Mouse (Mus musculus): ENCODE measurements around the gene Cry2. TPM values are rescaled to one million over a fixed set of nuclear protein-coding genes. Genes with fewer than 3 reads are reported as not detected.

Gene Cry2
- polyA plus RNA-seq, 1 experiment from 2014 or later, result 22.1 TPM

DNA sequence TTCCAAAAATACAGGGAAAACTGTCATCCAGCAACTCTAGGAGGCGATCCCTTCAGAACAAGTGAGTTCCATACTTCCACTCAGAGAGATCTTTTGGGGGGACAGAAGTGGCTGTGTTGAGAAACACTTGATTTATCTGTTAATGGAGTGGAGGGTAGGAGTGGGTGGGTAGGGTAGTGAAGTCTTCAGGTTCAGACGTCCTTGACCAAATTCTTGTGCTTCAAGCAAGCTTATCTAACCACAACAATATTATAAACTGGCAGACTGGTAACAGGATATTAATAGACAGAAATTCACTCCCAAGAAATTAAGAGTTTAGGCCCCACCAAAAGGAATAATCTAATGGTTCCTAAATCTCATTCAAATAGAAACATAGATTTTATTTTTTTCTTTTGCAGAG is 3.8 kb downstream of the Cry2 start:
- Histone ChIP-seq H3K4me3 (ENCODE audit: low read depth, low read length) (no peak overlapping the region), H3K9ac (ENCODE audit: low read depth, low read length) (no peak overlapping the region), H3K4me2 (replicated peaks; ENCODE audit: low read depth, low read length) (no peak overlapping the region), H3K36me3 (ENCODE audit: control insufficient read depth, insufficient read depth, low read length) (no peaks in the 10 kb centered on the region), H3K27ac (ENCODE audit: low read depth, low read length) (no peak overlapping the region), H3K9me3 (ENCODE audit: control insufficient read depth, low read length) (no peaks in the 10 kb centered on the region), H3K27me3 (ENCODE audit: control insufficient read depth, insufficient read depth, low read length) (no peaks in the 10 kb centered on the region), H3K4me1 (replicated peaks; ENCODE audit: control insufficient read depth, insufficient read depth, low read length) (peaks cover 14% of the 10 kb centered on the region)
- DNase-seq (ENCODE audit: low spot score), result no peak
- no peak for ATAC-seq (ENCODE audit: low FRiP score)
- 77% methylated on average over 2 of the region's 2 CpGs for WGBS

DNA sequence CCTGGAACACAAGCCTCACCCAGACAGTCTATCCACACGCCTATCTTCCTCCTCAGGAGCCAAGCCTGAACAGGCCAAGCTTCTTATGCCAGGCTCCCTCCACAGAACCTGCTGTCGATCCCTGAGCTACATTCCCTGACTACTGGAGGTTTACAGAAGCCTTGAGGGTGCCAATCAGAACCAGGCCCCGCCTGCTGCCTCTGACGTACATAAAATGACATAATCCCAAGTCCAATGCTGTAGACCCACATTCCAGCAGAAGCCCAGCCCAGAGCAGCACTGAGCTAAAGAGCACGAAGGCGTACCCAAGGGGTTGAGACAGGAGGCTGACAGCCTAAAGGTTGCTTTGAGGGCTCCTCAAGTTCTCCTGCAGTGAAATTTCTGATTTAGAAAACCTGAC is 6.0 kb downstream of the Cry2 start:
- H3K9ac ChIP-seq (ENCODE audit: low read depth, low read length), result no peak overlapping the region
- no peaks in the 10 kb centered on the region for H3K27me3 ChIP-seq (ENCODE audit: control insufficient read depth, insufficient read depth, low read length)
- peaks cover 25% of the 10 kb centered on the region for H3K4me1 ChIP-seq (replicated peaks; ENCODE audit: control insufficient read depth, insufficient read depth, low read length)
- no peak overlapping the region for H3K4me3 ChIP-seq (ENCODE audit: low read depth, low read length)
- DNase-seq (ENCODE audit: low spot score) (no peak), ATAC-seq (ENCODE audit: low FRiP score) (no peak)
- H3K4me2 ChIP-seq (replicated peaks; ENCODE audit: low read depth, low read length), result no peak overlapping the region
- no peaks in the 10 kb centered on the region for H3K36me3 ChIP-seq (ENCODE audit: control insufficient read depth, insufficient read depth, low read length)
- H3K27ac ChIP-seq (ENCODE audit: low read depth, low read length), result no peak overlapping the region
- 74% methylated on average over 6 of the region's 6 CpGs for WGBS
- no peaks in the 10 kb centered on the region for H3K9me3 ChIP-seq (ENCODE audit: control insufficient read depth, low read length)

DNA sequence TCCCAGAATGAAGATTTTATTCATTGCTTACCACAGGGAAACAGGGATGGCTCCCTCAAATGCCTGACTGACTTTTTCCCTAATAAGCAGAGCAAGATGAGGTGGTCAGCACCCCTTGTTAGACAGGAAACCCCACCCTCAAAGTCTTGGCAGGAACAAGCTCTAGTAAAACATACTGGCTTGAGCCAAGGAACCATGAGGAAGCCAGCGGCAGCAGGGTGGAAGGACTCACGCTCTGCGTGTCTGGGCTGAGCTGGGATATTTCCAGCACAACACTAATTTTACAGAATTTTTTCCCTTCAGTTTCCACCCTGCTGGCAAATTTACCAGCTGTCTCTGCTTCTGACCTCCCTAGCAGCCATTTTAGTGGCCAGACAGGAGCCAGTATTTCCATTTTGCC is 7.4 kb downstream of the Cry2 start:
- no peak overlapping the region for H3K4me3 ChIP-seq (ENCODE audit: low read depth, low read length)
- H3K36me3 ChIP-seq (ENCODE audit: control insufficient read depth, insufficient read depth, low read length), result no peaks in the 10 kb centered on the region
- H3K27me3 ChIP-seq (ENCODE audit: control insufficient read depth, insufficient read depth, low read length), result no peaks in the 10 kb centered on the region
- H3K4me1 ChIP-seq (replicated peaks; ENCODE audit: control insufficient read depth, insufficient read depth, low read length), result peaks cover 18% of the 10 kb centered on the region
- DNase-seq (ENCODE audit: low spot score) (no peak), ATAC-seq (ENCODE audit: low FRiP score) (no peak)
- 0 out of 2 replicates have a peak overlapping the region, but pooled peaks have one; percentile 7 for H3K9ac ChIP-seq (ENCODE audit: low read depth, low read length)
- H3K9me3 ChIP-seq (ENCODE audit: control insufficient read depth, low read length), result no peaks in the 10 kb centered on the region
- H3K27ac ChIP-seq (ENCODE audit: low read depth, low read length), result no peak overlapping the region
- 95% methylated on average over 3 of the region's 3 CpGs for WGBS
- no peak overlapping the region for H3K4me2 ChIP-seq (replicated peaks; ENCODE audit: low read depth, low read length)

DNA sequence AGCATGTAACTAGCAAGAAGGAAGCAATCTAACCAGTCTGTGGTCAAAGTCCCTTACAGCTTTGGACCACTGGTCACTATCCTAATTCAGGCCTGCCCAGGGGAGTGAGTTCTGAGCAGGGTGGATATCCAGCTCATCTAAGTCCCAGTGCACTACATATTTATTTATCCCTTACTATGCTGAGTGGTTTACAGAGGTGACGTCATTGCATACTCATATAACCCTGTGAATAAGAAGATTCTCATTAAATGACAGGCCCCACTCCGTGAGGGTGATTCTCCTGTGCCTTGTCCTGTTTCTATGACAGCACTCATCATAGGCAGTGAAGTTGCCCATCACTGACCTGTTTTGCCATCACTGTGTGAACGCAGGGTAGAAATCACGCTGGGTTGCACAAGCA is 8.5 kb downstream of the Cry2 start:
- no peak overlapping the region for H3K4me2 ChIP-seq (replicated peaks; ENCODE audit: low read depth, low read length)

DNA sequence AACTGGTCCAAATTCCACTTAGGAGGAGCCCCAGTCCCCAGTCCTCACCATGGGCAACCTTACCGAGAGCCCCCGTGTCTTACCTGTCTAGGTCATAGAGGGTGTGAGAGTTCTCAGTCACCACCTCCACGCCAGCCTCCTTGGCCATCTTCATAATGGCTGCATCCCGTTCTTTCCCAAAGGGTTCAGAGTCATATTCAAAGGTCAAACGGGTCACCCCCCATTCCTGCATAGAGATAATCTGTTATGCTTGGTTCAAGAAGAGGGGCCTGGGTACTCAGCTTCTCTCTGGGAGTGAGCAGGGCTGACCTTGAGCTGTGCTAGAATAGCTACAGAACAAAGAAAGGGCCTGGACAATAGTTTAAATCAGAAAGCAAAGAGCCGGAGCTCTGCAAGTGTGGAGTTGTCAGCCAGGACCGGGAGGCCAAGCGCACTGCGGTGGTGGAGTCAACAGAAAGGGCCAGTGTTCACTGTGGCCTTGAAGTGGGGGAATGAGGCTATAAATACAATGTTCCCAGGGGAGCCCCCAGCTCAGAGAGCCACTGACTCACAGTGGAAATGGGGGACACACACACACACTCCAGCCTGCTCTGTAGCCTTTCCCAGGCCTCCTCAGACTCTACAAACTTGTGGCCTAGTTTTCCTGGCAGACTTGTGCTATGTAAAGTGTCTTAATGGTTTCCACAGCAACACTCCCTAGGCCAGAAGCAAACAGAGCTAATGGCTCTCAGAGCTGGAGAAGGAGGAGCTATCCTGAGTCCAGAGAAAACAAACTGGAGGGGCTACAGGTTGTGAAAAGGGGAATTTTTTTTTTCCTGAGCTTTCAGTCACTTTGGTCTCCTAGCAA is 9.2 kb downstream of the Cry2 start:
- H3K4me2 ChIP-seq (replicated peaks; ENCODE audit: low read depth, low read length), result no peak overlapping the region; the same call in 1 of the 2 replicates
- no peaks in the 10 kb centered on the region for H3K27me3 ChIP-seq (ENCODE audit: control insufficient read depth, insufficient read depth, low read length)
- 47% methylated on average over 9 of the region's 9 CpGs for WGBS
- no peaks in the 10 kb centered on the region for H3K9me3 ChIP-seq (ENCODE audit: control insufficient read depth, low read length)
- no peaks in the 10 kb centered on the region for H3K36me3 ChIP-seq (ENCODE audit: control insufficient read depth, insufficient read depth, low read length)
- H3K4me3 ChIP-seq (ENCODE audit: low read depth, low read length), result no peak overlapping the region
- H3K9ac ChIP-seq (ENCODE audit: low read depth, low read length), result 0 out of 2 replicates have a peak overlapping the region, but pooled peaks have one; percentile 7
- DNase-seq (ENCODE audit: low spot score) (peak; percentile 47), ATAC-seq (ENCODE audit: low FRiP score) (peak; percentile 76)
- peak overlapping the region; percentile 76 for H3K27ac ChIP-seq (ENCODE audit: low read depth, low read length)
- peaks cover 16% of the 10 kb centered on the region for H3K4me1 ChIP-seq (replicated peaks; ENCODE audit: control insufficient read depth, insufficient read depth, low read length)

More for the DNA sequence above, 8.5 kb downstream of the Cry2 start:
- ATAC-seq (ENCODE audit: low FRiP score), result peak; percentile 15; the same call in 1 of the 2 replicates
- H3K4me1 ChIP-seq (replicated peaks; ENCODE audit: control insufficient read depth, insufficient read depth, low read length), result peaks cover 16% of the 10 kb centered on the region
- peak overlapping the region; percentile 76; the same call in 1 of the 2 replicates for H3K27ac ChIP-seq (ENCODE audit: low read depth, low read length)
- WGBS, result 76% methylated on average over 4 of the region's 4 CpGs
- H3K9me3 ChIP-seq (ENCODE audit: control insufficient read depth, low read length), result no peaks in the 10 kb centered on the region
- H3K9ac ChIP-seq (ENCODE audit: low read depth, low read length), result no peak overlapping the region
- no peak for DNase-seq (ENCODE audit: low spot score)
- H3K27me3 ChIP-seq (ENCODE audit: control insufficient read depth, insufficient read depth, low read length), result no peaks in the 10 kb centered on the region
- no peak overlapping the region for H3K4me3 ChIP-seq (ENCODE audit: low read depth, low read length)
- H3K36me3 ChIP-seq (ENCODE audit: control insufficient read depth, insufficient read depth, low read length), result no peaks in the 10 kb centered on the region

DNA sequence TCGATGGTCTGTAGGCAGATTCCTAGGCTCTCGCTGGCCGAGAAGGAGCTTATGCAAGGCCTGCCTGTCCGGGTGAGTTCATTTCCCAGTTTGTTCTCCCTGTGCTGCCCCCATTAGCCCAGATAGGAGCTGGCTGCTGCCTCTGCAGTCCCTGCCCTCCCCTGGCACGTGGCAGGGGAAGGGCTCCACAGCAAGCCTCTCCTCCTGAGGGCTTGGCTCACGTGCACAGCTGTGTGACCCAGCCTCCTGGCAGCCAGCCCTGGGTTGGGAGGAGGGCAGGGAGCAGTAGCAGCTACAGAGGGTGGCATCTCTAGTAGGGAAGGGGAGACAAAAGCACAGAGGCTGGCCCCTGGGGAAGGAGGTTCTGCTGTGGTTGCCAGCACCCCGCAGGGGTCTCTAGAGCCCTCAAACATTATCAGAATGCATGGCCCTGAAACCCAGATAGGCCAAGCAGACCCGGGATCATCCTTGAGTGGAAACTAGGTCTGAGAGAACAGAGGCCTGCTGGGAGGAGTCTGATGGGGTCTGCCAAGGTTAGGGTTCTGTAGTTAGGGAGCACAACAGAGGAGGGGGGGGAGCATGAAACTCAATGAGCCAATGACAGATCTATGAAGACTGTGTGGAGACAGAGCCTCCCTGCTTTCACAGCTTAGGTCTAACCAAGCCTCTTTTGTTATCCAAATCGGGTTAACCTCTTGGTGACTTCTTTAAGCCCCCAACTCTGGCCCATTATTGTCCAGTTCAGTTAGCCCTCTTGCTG is 10.0 kb downstream of the Cry2 start:
- H3K36me3 ChIP-seq (ENCODE audit: control insufficient read depth, insufficient read depth, low read length), result no peaks in the 10 kb centered on the region
- no peak overlapping the region for H3K9ac ChIP-seq (ENCODE audit: low read depth, low read length)
- no peaks in the 10 kb centered on the region for H3K27me3 ChIP-seq (ENCODE audit: control insufficient read depth, insufficient read depth, low read length)
- ATAC-seq (ENCODE audit: low FRiP score), result 0 out of 2 replicates have a peak, but pooled peaks have one; percentile 23
- DNase-seq (ENCODE audit: low spot score), result no peak
- no peaks in the 10 kb centered on the region for H3K9me3 ChIP-seq (ENCODE audit: control insufficient read depth, low read length)
- no peak overlapping the region for H3K4me3 ChIP-seq (ENCODE audit: low read depth, low read length)
- H3K4me1 ChIP-seq (replicated peaks; ENCODE audit: control insufficient read depth, insufficient read depth, low read length), result peaks cover 16% of the 10 kb centered on the region
- peak overlapping the region; percentile 76 for H3K27ac ChIP-seq (ENCODE audit: low read depth, low read length)
- no peak overlapping the region for H3K4me2 ChIP-seq (replicated peaks; ENCODE audit: low read depth, low read length)
- 72% methylated on average over 9 of the region's 9 CpGs for WGBS

DNA sequence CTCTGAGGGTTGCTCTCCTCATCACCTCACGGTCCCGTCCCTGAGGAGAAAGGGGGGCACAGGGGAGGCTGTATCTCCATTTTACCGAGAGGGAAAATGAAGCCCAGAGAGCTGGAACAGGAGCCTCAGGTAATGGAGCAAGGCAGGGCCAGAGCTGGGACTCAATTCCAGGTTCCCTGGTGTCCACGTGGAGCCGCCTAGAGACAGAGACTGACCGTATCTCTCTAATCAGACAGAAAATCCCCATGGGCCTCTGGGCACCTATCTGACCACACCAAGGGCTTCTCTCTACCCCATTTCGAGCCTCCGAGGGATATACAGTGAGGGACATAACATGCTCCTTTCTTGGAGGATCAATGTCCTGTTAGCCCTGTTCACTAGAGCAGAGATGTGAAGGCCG is 10.7 kb downstream of the Cry2 start:
- Histone ChIP-seq H3K9me3 (ENCODE audit: control insufficient read depth, low read length) (no peaks in the 10 kb centered on the region), H3K27ac (ENCODE audit: low read depth, low read length) (0 out of 2 replicates have a peak overlapping the region, but pooled peaks have one; percentile 76), H3K27me3 (ENCODE audit: control insufficient read depth, insufficient read depth, low read length) (no peaks in the 10 kb centered on the region), H3K4me2 (replicated peaks; ENCODE audit: low read depth, low read length) (no peak overlapping the region), H3K4me1 (replicated peaks; ENCODE audit: control insufficient read depth, insufficient read depth, low read length) (peaks cover 16% of the 10 kb centered on the region), H3K36me3 (ENCODE audit: control insufficient read depth, insufficient read depth, low read length) (no peaks in the 10 kb centered on the region), H3K9ac (ENCODE audit: low read depth, low read length) (no peak overlapping the region), H3K4me3 (ENCODE audit: low read depth, low read length) (no peak overlapping the region)
- WGBS, result 92% methylated on average over 9 of the region's 9 CpGs
- ATAC-seq (ENCODE audit: low FRiP score) (no peak), DNase-seq (ENCODE audit: low spot score) (no peak)

DNA sequence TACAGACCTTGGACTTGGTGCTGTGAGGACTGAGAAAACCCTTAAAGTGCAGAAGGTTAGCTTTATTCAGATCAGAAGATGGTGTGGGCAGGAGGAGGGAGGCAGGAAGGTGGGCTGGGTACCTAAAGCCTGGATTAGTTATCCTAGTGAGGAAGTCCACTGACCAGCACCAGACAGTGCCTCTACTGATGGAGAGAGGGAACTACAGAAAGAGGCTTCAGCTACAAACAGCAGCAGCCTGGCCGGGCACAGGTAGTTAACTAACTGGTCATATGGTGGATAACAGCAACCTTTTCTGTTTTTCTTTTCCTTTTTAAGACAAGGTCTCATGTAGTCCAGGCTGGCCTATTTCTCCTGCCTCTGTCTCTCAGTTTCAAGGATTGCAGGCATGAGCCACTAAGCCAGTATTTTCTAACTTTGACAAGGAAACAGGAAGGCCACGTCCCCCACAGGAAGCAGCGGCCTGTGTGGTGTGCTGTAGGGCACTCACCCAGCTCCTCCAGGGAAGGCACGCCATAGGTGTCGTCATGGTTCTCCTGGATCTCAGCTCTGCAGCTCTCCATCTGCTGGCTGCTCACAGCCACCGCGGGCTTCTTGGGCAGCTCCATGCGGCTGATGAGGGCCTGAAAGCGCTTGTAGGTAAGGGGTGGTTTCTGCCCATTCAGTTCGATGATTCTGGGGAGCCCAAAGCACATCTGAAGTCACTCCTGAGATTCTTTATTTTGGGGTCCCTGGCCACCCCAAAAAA is 11.3 kb downstream of the Cry2 start:
- WGBS, result 78% methylated on average over 10 of the region's 10 CpGs
- H3K4me2 ChIP-seq (replicated peaks; ENCODE audit: low read depth, low read length), result no peak overlapping the region
- H3K4me3 ChIP-seq (ENCODE audit: low read depth, low read length), result no peak overlapping the region
- H3K27ac ChIP-seq (ENCODE audit: low read depth, low read length), result no peak overlapping the region
- H3K9ac ChIP-seq (ENCODE audit: low read depth, low read length), result no peak overlapping the region
- no peaks in the 10 kb centered on the region for H3K9me3 ChIP-seq (ENCODE audit: control insufficient read depth, low read length)
- DNase-seq (ENCODE audit: low spot score) (no peak), ATAC-seq (ENCODE audit: low FRiP score) (no peak)
- no peaks in the 10 kb centered on the region for H3K36me3 ChIP-seq (ENCODE audit: control insufficient read depth, insufficient read depth, low read length)
- H3K4me1 ChIP-seq (replicated peaks; ENCODE audit: control insufficient read depth, insufficient read depth, low read length), result peaks cover 16% of the 10 kb centered on the region
- H3K27me3 ChIP-seq (ENCODE audit: control insufficient read depth, insufficient read depth, low read length), result no peaks in the 10 kb centered on the region
